Mouse (Mus musculus) lung, embryonic 16.5 days (tissue): ENCODE results near the gene Rtl6. TPM values are rescaled to one million over a fixed set of nuclear protein-coding genes. Genes with fewer than 3 reads are reported as not detected.

Experiments used
- polyA plus RNA-seq: library from polyadenylated mRNA; unstranded; fragments of >200 nt; fragmentation: Nextera tagmentation; extraction: Ambion mirVana; gene quantifications from 2 replicates; pipeline ENCODE4 v1.2.1, GENCODE M21; 2015

The Rtl6 gene
- polyA plus RNA-seq, 1 experiment from 2014 or later, result 9.7 TPM

Other genes with a start within 250 kb of the Rtl6 start
- 3.8 and 5.5 TPM in 2 replicates for gene Parvg, start 233.8 kb downstream of the Rtl6 start, polyA plus RNA-seq
- gene Shisal1, start 110.7 kb downstream of the Rtl6 start, polyA plus RNA-seq, result 0.63 and 0.74 TPM in 2 replicates
- gene Prr5, start 111.8 kb upstream of the Rtl6 start, polyA plus RNA-seq, result 18.1 and 18.3 TPM in 2 replicates
- 26.4 and 27.6 TPM in 2 replicates for gene Arhgap8, start 162.2 kb upstream of the Rtl6 start, polyA plus RNA-seq